Mouse (Mus musculus) hindbrain, embryonic 16.5 days (tissue): Measurements from ENCODE around the gene Tnfsf10. TPM values are rescaled to one million over a fixed set of nuclear protein-coding genes. Genes with fewer than 3 reads are reported as not detected.

Experiments used
- ATAC-seq: fragments of 200-750 bp; cut with Nextera tagmentation; 2 replicates; pipeline ENCODE4 v1.8.0; 2017; ENCODE audit warnings: moderate TSS enrichment, moderate library complexity
- H3K27ac ChIP-seq: fragments of 300-500 bp; sonication (generic); 2 replicates; pipeline ENCODE4 v1.5.1; 2014; ENCODE audit warnings: low read depth, mild to moderate bottlenecking, control low read depth, low read length, moderate library complexity
- H3K27me3 ChIP-seq: fragments of 300-500 bp; sonication (generic); replicated peaks from 2 replicates; pipeline ENCODE4 v1.6.1; 2014; ENCODE audit warnings: low read length; ENCODE audit not compliant: control insufficient read depth, insufficient read depth
- H3K36me3 ChIP-seq: fragments of 300-500 bp; sonication (generic); 2 replicates; pipeline ENCODE4 v1.6.1; 2014; ENCODE audit warnings: mild to moderate bottlenecking, low read length, moderate library complexity, mixed read lengths; ENCODE audit not compliant: control insufficient read depth, insufficient read depth
- H3K4me1 ChIP-seq: fragments of 300-500 bp; sonication (generic); 2 replicates; pipeline ENCODE4 v1.6.1; 2014; ENCODE audit warnings: low read depth, low read length; ENCODE audit not compliant: control insufficient read depth, insufficient read depth
- H3K4me2 ChIP-seq: fragments of 300-500 bp; sonication (generic); 2 replicates; pipeline ENCODE4 v1.6.1; 2014; ENCODE audit warnings: mild to moderate bottlenecking, low read length, control low read depth, moderate library complexity
- H3K4me3 ChIP-seq: fragments of 300-500 bp; sonication (generic); 2 replicates; pipeline ENCODE4 v1.5.1; 2014; ENCODE audit warnings: mild to moderate bottlenecking, low read length, control low read depth, moderate library complexity
- H3K9ac ChIP-seq: fragments of 300-500 bp; sonication (generic); 2 replicates; pipeline ENCODE4 v1.6.1; 2014; ENCODE audit warnings: low read depth, mild to moderate bottlenecking, control low read depth, low read length, moderate library complexity
- H3K9me3 ChIP-seq: fragments of 300-500 bp; sonication (generic); 2 replicates; pipeline ENCODE4 v1.6.1; 2014; ENCODE audit warnings: mild to moderate bottlenecking, low read length, moderate library complexity; ENCODE audit not compliant: control insufficient read depth
- WGBS: fragments of 180-500 bp; shearing (Covaris S2); extraction: QIAGEN DNeasy Blood & Tissue Kit; methylation state at CpG from one replicate; pipeline ENCODE4 v1.1.7; 2014; 5-methylcytosine and 5-hydroxymethylcytosine counted together
- polyA plus RNA-seq: library from polyadenylated mRNA; unstranded; fragments of >200 nt; fragmentation: Nextera tagmentation; extraction: Ambion mirVana; gene quantifications from 2 replicates; pipeline ENCODE4 v1.2.1, GENCODE M21; 2015

Tnfsf10 gene
- polyA plus RNA-seq, 1 experiment from 2014 or later, result 0.15 TPM

DNA sequence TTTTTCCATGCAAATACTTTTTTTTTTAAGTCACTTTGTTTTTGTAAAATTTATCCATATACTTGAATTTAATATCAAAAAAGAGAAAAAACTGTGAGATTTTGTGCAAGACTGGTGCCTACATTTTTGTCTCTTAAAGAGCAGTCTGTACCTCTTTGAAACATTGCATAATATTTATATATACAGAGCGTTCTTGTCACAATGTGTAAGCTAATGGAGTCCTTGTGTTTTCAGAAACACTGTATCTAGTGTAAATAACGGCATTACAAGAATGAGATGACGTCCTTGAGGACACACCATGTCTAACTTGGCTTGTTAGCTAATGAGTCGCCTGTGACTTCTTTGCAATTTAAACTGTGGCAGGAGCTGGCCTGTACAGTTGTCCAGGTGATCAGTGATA is 61.1 kb downstream of the Tnfsf10 start:
- H3K4me3 ChIP-seq, result no peak overlapping the region
- no peaks in the 10 kb centered on the region for H3K4me1 ChIP-seq
- no peak overlapping the region for H3K4me2 ChIP-seq
- no peaks in the 10 kb centered on the region for H3K27me3 ChIP-seq
- H3K9ac ChIP-seq, result no peak overlapping the region
- no peak overlapping the region for H3K27ac ChIP-seq
- no peak for ATAC-seq
- WGBS, result 74% methylated on average over 4 of the region's 4 CpGs
- H3K9me3 ChIP-seq, result no peaks in the 10 kb centered on the region
- H3K36me3 ChIP-seq, result no peaks in the 10 kb centered on the region

DNA sequence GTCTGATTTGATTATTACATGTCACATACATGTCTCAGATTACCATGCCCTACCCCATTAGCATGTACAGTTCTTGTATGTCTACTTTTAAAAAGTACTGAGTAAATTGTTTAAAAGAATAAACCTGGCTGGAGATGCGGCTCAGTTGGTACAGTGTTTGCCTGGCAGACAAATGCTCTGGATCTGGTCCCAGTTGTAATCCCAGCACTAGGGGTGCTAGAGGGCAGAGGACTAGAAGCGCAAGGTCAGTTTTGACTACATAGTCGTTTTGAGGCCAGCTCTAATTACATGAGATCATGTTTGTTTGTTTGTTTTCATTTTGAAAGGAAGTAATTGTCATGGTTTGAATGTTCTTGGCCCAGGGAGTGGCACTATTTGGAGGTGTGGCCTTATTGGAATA is 68.0 kb downstream of the Tnfsf10 start:
- no peak for ATAC-seq
- Histone ChIP-seq H3K9ac (no peak overlapping the region), H3K9me3 (no peaks in the 10 kb centered on the region), H3K27ac (no peak overlapping the region), H3K4me3 (no peak overlapping the region), H3K4me1 (no peaks in the 10 kb centered on the region), H3K27me3 (no peaks in the 10 kb centered on the region), H3K36me3 (no peaks in the 10 kb centered on the region), H3K4me2 (no peak overlapping the region)
- WGBS, result 71% methylated on average over 3 of the region's 3 CpGs

DNA sequence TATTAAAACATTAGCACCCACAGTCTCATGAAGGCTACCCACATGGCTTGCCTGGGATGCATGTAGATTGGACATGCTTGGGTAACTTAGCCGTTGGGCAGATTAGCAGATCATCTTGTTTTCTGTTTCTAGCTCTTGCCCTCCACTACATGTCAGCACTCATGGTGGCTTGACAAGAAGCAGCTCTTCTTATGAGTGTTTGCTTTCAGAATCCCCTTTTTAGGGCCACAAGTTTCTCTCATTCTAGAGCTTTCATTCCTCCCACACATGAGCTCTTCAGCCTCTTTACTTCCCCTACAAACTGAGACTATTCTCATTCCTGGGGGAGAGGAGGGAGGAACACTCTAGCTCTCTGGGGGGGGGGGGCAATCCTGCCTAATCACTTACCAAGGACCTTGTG is 73.1 kb downstream of the Tnfsf10 start:
- no peak overlapping the region for H3K9ac ChIP-seq
- no peaks in the 10 kb centered on the region for H3K27me3 ChIP-seq
- no peaks in the 10 kb centered on the region for H3K9me3 ChIP-seq
- ATAC-seq, result no peak
- WGBS, result 70% methylated on average over 1 of the region's 1 CpGs
- no peaks in the 10 kb centered on the region for H3K36me3 ChIP-seq
- H3K27ac ChIP-seq, result no peak overlapping the region
- no peak overlapping the region for H3K4me2 ChIP-seq
- H3K4me3 ChIP-seq, result no peak overlapping the region
- no peaks in the 10 kb centered on the region for H3K4me1 ChIP-seq

Other genes starting within 250 kb of the Tnfsf10 start
- 10.5 and 12.1 TPM in 2 replicates for gene Ect2, start 163.2 kb upstream of the Tnfsf10 start, polyA plus RNA-seq
- 18.6 and 25.1 TPM in 2 replicates for gene Nceh1, start 134.1 kb upstream of the Tnfsf10 start, polyA plus RNA-seq
- 0.59 and 0.71 TPM in 2 replicates for gene Ghsr, start 54.3 kb downstream of the Tnfsf10 start, polyA plus RNA-seq